Mouse (Mus musculus): ENCODE measurements around the gene Add1.

Add1 gene

DNA sequence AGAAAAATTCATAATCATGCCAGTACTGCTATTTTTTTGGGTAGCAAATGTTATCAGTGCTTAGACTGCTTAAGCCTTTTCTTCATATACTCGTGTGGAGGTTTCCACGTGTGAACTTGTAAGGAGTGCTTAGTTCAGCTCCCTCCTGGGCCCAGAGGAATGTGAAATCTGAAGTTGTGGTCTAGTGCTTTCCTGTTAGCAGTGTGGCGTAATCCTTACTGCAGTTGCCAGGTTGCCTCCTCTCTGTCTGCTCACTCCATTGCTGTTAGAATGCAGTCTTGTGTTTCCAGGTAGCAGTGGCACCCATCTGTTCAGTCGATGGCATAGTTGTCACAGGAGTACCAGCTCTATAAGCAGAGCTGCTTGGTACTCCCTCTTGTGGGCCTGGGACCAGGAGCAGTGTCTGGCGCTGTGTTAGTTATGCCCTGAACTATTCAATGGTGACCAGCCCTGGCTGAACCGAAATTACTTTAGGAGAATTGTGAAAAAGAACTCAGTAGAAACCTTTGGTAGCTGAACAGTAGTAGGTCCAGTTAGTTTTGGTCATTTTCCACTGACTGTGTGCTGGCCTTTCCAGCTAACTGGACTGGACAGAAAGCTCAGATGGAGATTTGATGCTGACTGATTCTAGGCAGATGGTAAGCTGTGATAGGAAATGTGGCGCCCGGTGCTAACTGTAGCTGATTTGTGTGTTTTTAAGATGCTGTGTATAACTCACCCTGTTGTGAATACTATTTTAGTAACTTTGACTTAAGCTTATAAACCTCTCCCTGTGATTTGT lies 33.8 kb downstream of the Add1 start:
- in situ Hi-C loops (cut with MseI, MboI), result no loop called here

DNA sequence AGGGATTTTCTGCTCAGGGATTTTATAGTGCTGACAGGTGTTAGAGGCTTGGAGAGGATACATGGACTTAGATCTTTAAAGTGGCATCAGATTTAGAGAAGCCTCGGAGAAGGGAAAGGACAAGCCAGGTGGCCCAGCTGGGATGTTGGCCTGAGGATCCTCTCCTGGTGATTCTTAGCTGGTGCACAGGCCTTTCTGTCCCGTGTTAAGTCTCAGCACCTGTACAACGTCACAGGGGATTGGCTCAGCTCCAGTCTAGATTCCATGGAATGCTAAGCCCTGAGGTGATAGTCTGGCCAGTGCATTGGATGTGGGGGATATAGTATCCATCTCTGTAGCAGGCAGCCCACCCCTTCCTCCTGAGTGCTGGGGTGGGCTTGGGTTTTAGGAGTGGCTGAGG lies 34.8 kb downstream of the Add1 start:
- in situ Hi-C loops (cut with MseI, MboI), result no loop called here

GRCm38 (mm10) chr5:34609966-34610365 lies 36.5 kb downstream of the Add1 start:
- in situ Hi-C loops (cut with MseI, MboI), result no loop called here

DNA sequence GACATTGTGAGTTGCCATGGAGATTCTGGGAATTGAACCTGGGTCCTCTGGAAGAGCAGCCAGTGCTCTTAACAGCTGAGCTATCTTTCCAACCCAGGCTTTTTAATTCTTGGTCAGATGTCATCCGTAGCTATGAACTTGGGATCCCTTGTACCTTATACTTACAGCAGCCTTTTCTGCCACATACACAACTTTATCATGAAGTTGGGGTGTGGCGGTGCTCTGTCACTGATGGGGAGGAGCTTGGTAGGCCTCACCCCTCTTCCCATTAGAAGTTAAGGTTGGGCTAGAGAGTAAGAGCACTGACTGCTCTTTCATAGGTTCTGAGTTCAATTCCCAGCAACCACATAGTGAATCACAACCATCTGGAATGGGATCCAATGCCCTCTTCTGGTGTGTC lies 59.5 kb downstream of the Add1 start:
- in situ Hi-C loops (cut with MseI, MboI), result no loop called here

GRCm38 (mm10) chr5:34633641-34634040 lies 60.2 kb downstream of the Add1 start:
- in situ Hi-C loops (cut with MseI, MboI), result no loop called here

DNA sequence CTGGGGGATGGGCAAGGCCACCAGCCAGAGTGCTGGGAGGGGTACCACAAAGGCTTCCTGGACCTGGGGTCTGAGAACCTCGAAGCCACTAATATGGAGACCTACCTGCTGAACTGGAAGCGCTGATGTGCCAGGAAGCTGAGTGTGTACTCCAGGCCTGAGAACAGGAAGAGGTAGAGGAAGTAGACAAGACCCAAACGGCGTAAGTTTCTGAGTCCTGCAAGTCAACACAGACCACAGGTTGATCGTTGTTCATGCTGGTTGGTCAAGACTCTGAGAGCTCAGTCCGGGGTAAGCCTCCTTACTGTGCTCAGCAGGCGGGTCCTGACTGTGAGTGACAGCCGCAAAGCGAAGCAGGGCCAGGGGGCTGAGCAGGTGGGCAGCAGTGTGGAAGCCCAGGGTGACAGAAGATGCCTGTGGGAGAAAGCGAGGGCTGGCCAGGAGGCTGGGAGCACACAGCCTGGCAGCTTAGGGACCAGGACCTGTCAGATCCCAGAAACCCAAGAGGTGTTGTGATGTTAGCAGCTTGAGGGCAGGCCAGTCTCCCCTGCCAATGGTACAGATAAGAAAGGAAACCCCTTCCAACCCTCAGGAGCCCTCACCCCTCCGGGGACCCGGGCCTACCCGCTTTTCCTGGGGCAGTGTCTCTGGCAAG lies 61.4 kb downstream of the Add1 start:
- in situ Hi-C loops (cut with MseI, MboI), result no loop called here

GRCm38 (mm10) chr5:34635665-34636192 lies 62.3 kb downstream of the Add1 start:
- in situ Hi-C loops (cut with MseI, MboI), result no loop called here

DNA sequence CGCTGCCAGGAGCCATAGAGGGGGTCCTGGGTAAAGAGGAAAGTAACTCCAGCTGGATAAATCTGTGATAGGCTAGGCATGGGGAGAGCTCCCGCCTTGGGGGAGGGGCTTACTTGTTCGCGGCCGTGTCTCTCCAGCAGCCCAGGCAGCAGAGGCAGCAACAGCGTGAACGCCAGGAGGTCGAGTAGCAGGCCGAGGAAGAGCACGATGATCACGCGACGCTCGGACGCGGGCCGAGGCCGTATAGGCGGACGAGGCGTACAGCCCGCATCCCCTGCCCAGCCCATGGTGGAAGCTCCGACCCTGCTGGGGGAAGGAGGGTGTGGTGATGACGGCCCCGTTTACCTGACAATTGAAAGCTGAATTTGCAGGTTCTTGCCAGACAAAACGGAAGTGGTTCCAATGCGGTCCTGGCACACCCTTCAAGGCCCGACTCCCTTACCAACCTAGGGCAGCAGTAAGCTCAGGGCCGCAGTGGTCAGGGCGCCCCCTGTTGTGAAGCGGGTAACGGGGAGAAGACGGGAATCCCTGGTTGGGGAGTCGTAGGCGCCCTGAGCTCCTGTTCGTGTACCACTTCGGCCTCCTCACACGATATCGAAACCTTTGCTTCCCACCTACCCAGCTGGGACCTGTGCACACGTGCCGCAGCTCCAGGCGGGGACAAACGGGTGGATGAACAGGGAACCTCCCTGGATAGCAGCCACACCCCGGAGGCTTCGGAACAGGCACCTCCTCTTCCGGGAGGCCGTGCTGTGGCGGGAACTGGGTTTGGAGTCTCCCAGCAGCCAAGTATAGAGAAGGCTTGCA lies 63.2 kb downstream of the Add1 start, which contains the start of gene Mfsd10:
Mfsd10 (minus strand) TSS at position 732 of the 807 bp plus-strand sequence.
- in situ Hi-C loops (cut with MseI, MboI), result no loop called here

DNA sequence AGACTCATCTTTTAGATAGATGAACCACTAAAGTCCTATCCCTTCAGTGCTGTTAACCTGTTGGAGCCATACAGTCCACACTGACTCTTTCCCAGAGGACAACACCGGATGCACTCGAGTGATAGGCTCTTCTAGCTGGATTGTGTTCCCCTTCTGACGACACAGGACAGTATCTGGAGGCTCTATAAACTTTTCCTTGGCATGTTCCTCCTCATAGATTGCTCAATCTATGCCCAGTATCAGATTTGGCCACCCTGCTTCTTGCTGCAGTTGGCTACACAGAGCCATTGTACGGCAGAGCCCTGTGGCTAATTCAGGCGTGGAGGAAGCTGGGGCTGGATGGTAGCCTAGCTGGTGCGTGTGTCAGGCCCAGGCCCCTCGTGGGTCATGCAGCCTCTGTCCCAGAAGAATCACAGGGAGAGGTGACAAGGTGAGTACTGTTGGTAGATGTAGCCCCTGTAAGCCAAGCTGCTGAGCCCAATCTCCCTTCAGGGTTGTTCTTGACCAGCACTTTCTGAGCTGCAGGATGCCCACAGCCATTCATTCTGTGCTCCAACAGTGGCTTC lies 64.2 kb downstream of the Add1 start:
- in situ Hi-C loops (cut with MseI, MboI), result no loop called here

- in situ Hi-C loops (cut with MseI, MboI), result loop anchor here (10.0 kb wide), 1 partner anchor 97 kb away; no protein-coding TSS in a partner anchor
Observed at GRCm38 (mm10) chr5:34641991-34642390, 68.5 kb downstream of the Add1 start.

GRCm38 (mm10) chr5:34642932-34643331 lies 69.5 kb downstream of the Add1 start:
- in situ Hi-C loops (cut with MseI, MboI), result loop anchor here (10.0 kb wide), 1 partner anchor 98 kb away; no protein-coding TSS in a partner anchor

- in situ Hi-C loops (cut with MseI, MboI), result loop anchor here (10.0 kb wide), 1 partner anchor 103 kb away; no protein-coding TSS in a partner anchor
Observed at GRCm38 (mm10) chr5:34647581-34647980, 74.1 kb downstream of the Add1 start.

GRCm38 (mm10) chr5:34652961-34653360 lies 79.5 kb downstream of the Add1 start:
- in situ Hi-C loops (cut with MseI, MboI), result no loop called here

GRCm38 (mm10) chr5:34654881-34655280 lies 81.4 kb downstream of the Add1 start:
- in situ Hi-C loops (cut with MseI, MboI), result no loop called here

DNA sequence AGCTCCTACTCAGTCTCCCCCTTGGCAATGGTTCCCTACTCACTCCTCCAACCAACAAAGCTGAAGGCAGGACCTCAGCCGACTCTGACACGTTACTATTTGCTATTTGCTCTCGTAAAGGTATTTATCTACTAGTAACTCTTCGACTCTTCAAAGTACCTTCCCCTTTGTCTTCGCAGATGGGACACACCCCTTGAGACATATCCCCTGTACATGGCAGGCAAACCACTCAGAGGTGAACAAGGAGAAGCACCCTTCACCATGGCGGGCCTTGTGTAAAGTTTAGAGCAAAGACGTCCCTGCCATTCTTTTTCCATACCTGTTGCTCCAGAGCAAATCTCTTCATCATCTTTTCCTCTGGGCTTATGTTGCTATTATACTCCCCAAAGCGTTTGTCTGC lies 84.1 kb downstream of the Add1 start:
- in situ Hi-C loops (cut with MseI, MboI), result no loop called here

GRCm38 (mm10) chr5:34659686-34660590 lies 86.5 kb downstream of the Add1 start, which contains the start of the genes Nop14 and Grk4:
TSS of gene Nop14 (minus strand) at chr5:34660148.
TSS of gene Grk4 (plus strand) at chr5:34660379.
- in situ Hi-C loops (cut with MseI, MboI), result no loop called here

- in situ Hi-C loops (cut with MseI, MboI), result no loop called here
Observed at GRCm38 (mm10) chr5:34660591-34661130, 87.2 kb downstream of the Add1 start.

DNA sequence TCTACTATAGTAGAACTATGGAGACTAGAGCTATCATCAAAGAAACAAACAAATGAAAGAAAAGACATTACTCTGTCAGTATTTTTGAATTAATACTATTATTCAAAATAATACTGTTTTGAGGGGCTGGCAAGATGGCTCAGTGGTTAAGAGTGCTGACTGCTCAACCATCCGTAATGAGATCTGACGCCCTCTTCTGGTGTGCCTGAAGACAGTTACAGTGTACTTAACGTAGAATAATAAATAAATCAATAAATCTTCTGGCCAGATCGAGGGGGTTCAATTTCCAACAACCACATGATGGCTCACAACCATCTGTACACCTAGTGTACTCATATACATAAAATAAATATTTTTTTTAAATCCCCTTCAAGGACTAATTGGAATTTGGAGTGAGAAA lies 88.4 kb downstream of the Add1 start:
- in situ Hi-C loops (cut with MseI, MboI), result no loop called here

- in situ Hi-C loops (cut with MseI, MboI), result no loop called here
Observed at GRCm38 (mm10) chr5:34663231-34663630, 89.8 kb downstream of the Add1 start.

GRCm38 (mm10) chr5:34669493-34669892 lies 96.0 kb downstream of the Add1 start:
- in situ Hi-C loops (cut with MseI, MboI), result no loop called here

Measured in mouse trophoblast stem cell (cell line).